Mouse (Mus musculus): ENCODE data around the gene Pnldc1. TPM values are rescaled to one million over a fixed set of nuclear protein-coding genes. Genes with fewer than 3 reads are reported as not detected.
A peak's percentile ranks its signal among the peaks of the same experiment; 100 is the strongest.
"Not testable (repeated sequence)": the region's sequence is repeated elsewhere in the genome, so short reads cannot be mapped to it uniquely, and the experiment has no call there.

Pnldc1 gene
- polyA plus RNA-seq, 1 experiment from 2014 or later: 3.5 TPM

DNA sequence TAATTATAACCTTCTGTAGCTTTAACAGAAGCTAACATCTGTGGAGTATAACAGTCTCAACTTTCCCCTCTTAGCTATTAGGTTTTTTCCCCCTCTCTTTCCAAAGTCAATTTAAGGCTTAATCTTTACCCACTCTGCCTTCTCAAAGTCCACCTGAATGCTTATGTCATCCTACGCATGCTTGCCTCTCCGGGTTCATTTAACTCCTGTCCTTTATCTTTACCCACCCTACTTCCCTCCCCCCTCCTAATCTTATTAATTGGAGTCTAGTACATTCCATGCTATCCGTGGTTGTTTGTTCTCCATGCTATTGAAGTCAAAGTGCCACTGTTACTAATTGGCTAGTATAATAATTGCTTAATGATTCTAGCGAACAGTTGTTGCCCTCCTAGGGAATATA, 25.7 kb upstream of the Pnldc1 start:
- Histone ChIP-seq H3K4me2 (no peak overlapping the region), H3K4me1 (peaks cover 7% of the 10 kb centered on the region), H3K36me3 (no peaks in the 10 kb centered on the region), H3K9me3 (no peaks in the 10 kb centered on the region), H3K27me3 (no peaks in the 10 kb centered on the region), H3K9ac (no peak overlapping the region), H3K4me3 (no peak overlapping the region), H3K27ac (no peak overlapping the region)
- 57% methylated on average over 4 of the region's 4 CpGs for WGBS
- ATAC-seq (ENCODE audit: insufficient number of reproducible peaks, insufficient read depth, low FRiP score, low TSS enrichment, low read depth): no peak

DNA sequence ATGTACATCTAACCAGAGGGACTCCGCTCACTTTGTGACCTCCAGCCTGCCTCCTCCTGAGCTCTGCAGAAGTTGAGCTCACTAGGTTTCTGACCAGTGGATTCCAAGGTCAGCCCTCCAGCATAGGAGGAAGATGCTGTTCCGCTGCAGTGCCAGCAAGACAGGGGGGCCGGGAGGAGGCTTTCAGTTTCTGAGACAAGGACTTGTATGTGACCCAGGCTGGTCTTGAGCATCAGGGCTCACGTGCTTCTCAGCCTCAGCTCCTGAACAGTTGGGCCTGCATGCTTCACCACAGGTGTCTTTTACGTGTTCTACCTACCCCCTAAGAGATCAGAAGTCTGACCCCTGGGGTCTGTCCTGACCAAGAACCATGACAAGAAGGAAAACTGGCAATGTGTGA, 21.5 kb upstream of the Pnldc1 start:
- H3K4me3 ChIP-seq; H3K27ac ChIP-seq; H3K9me3 ChIP-seq; H3K27me3 ChIP-seq; H3K4me1 ChIP-seq; H3K9ac ChIP-seq; ATAC-seq (ENCODE audit: insufficient number of reproducible peaks, insufficient read depth, low FRiP score, low TSS enrichment, low read depth); H3K36me3 ChIP-seq; H3K4me2 ChIP-seq: not testable (repeated sequence)
- WGBS: 89% methylated on average over 5 of the region's 5 CpGs

DNA sequence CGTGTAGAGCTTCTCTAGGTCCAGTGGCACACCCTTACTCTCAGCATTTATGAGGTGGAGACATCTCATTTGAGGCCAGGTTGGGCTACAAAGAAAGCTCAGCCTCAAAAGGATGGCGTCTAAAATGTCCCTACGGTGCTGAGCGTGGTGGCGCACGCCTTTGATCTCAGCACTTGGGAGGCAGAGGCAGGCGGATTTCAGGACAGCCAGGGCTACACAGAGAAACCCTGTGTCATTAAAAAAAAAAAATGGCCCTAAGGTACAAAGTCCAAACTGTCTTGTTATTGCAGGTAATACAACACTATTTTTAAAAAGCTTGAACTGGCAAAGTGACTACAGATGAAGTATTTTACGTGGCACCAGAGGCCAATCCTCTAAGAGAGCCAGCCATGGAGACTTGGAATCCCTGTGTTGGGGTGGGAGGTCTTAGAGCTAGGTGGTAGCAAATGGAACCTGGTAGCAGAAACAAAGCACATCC, 15.7 kb upstream of the Pnldc1 start:
- Histone ChIP-seq H3K36me3 (peaks cover 62% of the 10 kb centered on the region), H3K9me3 (no peaks in the 10 kb centered on the region), H3K27me3 (no peaks in the 10 kb centered on the region), H3K27ac (no peak overlapping the region), H3K4me3 (no peak overlapping the region), H3K9ac (no peak overlapping the region), H3K4me1 (no peaks in the 10 kb centered on the region), H3K4me2 (no peak overlapping the region)
- no peak for ATAC-seq (ENCODE audit: insufficient number of reproducible peaks, insufficient read depth, low FRiP score, low TSS enrichment, low read depth)
- WGBS: 91% methylated on average over 8 of the region's 8 CpGs

DNA sequence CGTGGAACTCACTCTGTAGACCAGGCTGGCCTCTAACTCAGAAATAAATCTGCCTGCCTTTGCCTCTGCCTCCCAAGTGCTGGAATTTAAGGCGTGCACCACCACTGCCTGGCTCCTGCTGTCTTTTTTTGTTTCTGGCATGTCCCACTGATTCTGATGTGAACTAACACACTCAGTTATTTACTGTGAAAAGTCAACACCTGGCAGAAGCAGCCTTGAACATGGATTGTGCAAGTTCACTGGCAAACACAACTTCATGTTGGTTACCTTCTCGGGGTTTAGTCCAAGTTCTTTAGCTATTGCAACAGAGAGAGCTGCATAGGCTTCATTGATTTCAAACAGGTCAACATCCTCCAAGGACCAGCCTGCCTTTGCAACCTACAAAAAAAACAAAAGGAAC, 15.0 kb upstream of the Pnldc1 start:
- H3K36me3 ChIP-seq: peaks cover 69% of the 10 kb centered on the region
- ATAC-seq (ENCODE audit: insufficient number of reproducible peaks, insufficient read depth, low FRiP score, low TSS enrichment, low read depth): no peak
- 92% methylated on average over 3 of the region's 3 CpGs for WGBS

DNA sequence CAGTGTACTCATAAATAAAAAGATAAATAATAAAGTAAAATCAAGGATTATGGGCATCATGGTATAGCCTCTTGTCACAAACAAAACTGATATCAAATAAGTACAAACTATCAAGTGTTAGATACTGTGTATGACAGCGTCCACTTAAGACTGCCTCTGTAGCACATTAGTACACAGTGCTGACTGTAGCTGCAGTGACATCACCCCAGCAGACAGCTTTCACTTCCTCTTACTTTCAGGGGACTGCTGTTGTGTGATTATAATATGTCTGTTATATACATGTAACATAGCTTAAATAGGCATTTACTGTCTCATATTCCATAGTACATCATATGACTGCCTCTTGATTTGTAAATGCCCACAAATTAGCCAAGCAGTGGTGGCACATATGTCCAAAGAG, 11.0 kb upstream of the Pnldc1 start:
- Histone ChIP-seq H3K4me2 (no peak overlapping the region), H3K4me3 (no peak overlapping the region), H3K27me3 (no peaks in the 10 kb centered on the region), H3K9me3 (no peaks in the 10 kb centered on the region), H3K9ac (no peak overlapping the region), H3K27ac (no peak overlapping the region), H3K36me3 (peaks cover 75% of the 10 kb centered on the region), H3K4me1 (no peaks in the 10 kb centered on the region)
- ATAC-seq (ENCODE audit: insufficient number of reproducible peaks, insufficient read depth, low FRiP score, low TSS enrichment, low read depth): no peak
- 95% methylated on average over 1 of the region's 1 CpGs for WGBS

More for the DNA sequence above, 15.0 kb upstream of the Pnldc1 start:
- Histone ChIP-seq H3K9me3 (no peaks in the 10 kb centered on the region), H3K9ac (no peak overlapping the region), H3K4me1 (no peaks in the 10 kb centered on the region), H3K4me2 (no peak overlapping the region), H3K4me3 (no peak overlapping the region), H3K27ac (no peak overlapping the region), H3K27me3 (no peaks in the 10 kb centered on the region)

DNA sequence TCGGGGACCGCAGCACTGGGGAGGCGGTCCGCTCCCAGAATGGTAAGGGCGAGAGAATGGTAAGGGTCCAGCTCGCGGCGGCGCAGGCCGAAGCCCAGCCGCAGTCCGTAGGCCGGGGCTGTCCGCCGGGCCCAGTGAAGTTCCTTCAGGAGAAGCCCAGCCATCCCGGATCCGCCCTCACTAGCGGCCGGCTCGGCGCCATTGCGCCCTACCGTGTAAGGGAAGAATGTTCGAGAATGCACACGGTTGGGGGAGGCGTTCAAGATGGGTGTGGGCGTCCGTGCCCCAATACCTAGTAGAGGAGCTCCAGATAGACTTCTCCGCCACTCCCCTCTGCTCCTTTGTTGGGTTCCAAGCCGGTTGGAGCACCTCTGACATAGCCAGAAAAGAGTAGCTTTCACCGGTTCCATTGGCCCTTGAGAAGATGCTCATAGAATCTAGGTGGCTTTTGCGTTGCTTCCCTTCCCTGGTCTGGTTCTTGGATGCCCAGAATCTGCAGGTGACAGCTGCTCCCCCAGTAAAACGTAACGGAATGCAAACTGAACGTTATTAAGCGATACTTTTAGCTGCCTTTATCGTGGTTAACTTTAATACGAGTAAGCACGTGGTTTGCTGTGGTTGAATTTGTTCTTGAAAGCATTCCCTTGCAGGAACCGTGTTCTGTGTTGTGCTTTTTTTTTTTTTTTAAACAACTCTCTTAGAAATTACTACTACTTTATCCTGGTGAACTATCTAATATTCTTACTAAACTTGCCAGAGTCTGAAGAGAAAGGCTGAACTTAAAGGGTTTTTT, 6.8 kb upstream of the Pnldc1 start:
- Histone ChIP-seq H3K4me2 (peak overlapping the region; percentile 77), H3K4me3 (peak overlapping the region; percentile 92), H3K36me3 (peaks cover 59% of the 10 kb centered on the region), H3K27ac (peak overlapping the region; percentile 92), H3K9ac (peak overlapping the region; percentile 99), H3K27me3 (no peaks in the 10 kb centered on the region), H3K4me1 (peaks cover 8% of the 10 kb centered on the region; the same call in 1 of the 2 replicates), H3K9me3 (no peaks in the 10 kb centered on the region)
- ATAC-seq (ENCODE audit: insufficient number of reproducible peaks, insufficient read depth, low FRiP score, low TSS enrichment, low read depth): peak; percentile 43
- WGBS: under 1% methylated on average over 40 of the region's 40 CpGs

DNA sequence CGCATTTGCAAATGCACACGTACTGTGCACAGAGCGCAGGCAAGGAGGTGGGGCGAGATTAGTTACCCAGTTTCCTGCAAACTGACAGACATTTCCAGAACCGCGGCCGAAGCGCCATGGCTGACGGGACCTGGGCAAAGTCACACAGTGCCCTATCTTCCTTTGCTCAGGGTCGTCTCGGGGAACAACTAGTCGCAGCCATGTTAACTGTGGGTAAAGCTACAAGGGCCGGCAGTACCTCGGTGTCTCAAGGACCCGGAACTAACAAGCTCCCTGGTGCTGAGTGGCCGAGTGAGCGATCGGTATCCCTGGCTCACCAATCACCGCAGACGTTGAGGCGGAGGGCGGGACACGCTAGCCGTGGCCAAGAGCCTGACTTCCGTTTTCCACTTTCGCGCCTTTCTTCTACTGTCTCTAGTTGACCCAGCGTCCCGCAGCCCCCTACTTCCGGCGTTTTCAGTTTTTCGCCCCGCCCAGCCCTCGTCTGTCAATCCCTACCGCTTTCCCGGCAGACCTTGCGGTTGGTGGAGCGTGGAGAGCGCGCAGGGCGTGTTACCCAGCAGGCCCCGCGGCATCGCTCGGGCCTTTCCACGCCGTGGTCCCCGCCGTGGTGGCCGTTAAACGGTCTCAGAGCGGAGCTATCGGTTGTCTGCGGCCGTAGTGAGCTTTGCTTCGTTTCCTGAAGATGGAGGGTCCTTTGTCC, 6.0 kb upstream of the Pnldc1 start, which contains the start of gene Mrpl18:
Gene Mrpl18, minus strand, starts transcription at position 465 of the 703 bp plus-strand sequence.
- H3K4me3 ChIP-seq: peak within 1 kb of the TSS; percentile 92
- H3K27ac ChIP-seq: peak within 1 kb of the TSS; percentile 92
- H3K4me2 ChIP-seq: peak within 1 kb of the TSS; percentile 85
- peak within 1 kb of the TSS; percentile 99 for H3K9ac ChIP-seq
- ATAC-seq (ENCODE audit: insufficient number of reproducible peaks, insufficient read depth, low FRiP score, low TSS enrichment, low read depth): peak; percentile 100
- no peaks in the 10 kb centered on the region for H3K27me3 ChIP-seq
- peaks cover 59% of the 10 kb centered on the region for H3K36me3 ChIP-seq
- no peaks in the 10 kb centered on the region for H3K9me3 ChIP-seq
- H3K4me1 ChIP-seq: peaks cover 8% of the 10 kb centered on the region; the same call in 1 of the 2 replicates
- WGBS: under 1% methylated on average over 56 of the region's 56 CpGs

DNA sequence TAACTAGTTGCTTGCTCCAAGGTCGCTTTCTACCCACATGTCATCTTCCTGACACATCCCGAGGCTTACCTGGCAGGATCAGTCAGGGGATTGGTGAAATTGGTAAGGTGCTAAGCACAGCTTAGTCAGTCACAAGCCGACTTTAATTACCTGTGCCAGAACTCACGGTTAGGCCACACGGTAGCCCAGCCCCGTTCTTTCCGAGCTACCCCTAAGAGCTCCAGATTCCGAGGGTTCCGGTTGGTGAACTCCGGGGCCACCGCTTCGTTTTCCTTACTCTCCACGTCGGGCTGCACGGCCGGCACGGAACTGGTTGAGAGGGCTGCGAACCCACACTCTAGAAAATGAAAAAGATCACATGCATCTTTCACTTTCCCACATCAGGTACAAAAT, 5.5 kb upstream of the Pnldc1 start, which contains the start of gene Tcp1:
Gene Tcp1, plus strand, starts transcription at position 214 of the 393 bp plus-strand sequence.
- Histone ChIP-seq H3K4me1 (peaks cover 8% of the 10 kb centered on the region; the same call in 1 of the 2 replicates), H3K4me3 (peak within 1 kb of the TSS; percentile 92), H3K27me3 (no peaks in the 10 kb centered on the region), H3K4me2 (peak within 1 kb of the TSS; percentile 85), H3K9me3 (no peaks in the 10 kb centered on the region), H3K36me3 (peaks cover 59% of the 10 kb centered on the region), H3K27ac (peak within 1 kb of the TSS; percentile 92), H3K9ac (peak within 1 kb of the TSS; percentile 99)
- no peak for ATAC-seq (ENCODE audit: insufficient number of reproducible peaks, insufficient read depth, low FRiP score, low TSS enrichment, low read depth)
- under 1% methylated on average over 18 of the region's 18 CpGs for WGBS

DNA sequence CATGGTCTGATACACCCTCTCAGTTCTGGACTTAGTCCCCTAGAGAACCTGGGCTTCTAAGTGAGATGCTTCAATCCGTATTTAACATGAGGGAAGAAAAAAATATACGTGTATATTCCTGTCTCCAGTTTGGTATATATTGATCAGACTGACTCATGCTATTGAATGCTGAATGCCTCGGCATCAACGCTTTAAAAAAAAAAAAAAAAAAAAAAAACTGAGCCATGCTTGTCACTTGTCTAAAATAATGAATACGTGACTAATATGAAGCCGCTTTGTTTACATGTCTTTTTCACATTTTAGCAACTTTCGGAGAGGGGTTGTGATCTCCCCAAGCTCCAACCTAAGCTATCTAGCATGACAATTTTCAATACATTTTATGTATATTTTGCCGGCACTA, 361 bp upstream of the Pnldc1 start:
- 88% methylated on average over 8 of the region's 8 CpGs for WGBS
- no peak for ATAC-seq (ENCODE audit: insufficient number of reproducible peaks, insufficient read depth, low FRiP score, low TSS enrichment, low read depth)
- Histone ChIP-seq H3K36me3 (peaks cover 49% of the 10 kb centered on the region), H3K27ac (no peak overlapping the region), H3K9me3 (no peaks in the 10 kb centered on the region), H3K4me1 (peaks cover 8% of the 10 kb centered on the region; the same call in 1 of the 2 replicates), H3K27me3 (no peaks in the 10 kb centered on the region), H3K4me3 (no peak overlapping the region), H3K4me2 (no peak overlapping the region), H3K9ac (no peak overlapping the region)

DNA sequence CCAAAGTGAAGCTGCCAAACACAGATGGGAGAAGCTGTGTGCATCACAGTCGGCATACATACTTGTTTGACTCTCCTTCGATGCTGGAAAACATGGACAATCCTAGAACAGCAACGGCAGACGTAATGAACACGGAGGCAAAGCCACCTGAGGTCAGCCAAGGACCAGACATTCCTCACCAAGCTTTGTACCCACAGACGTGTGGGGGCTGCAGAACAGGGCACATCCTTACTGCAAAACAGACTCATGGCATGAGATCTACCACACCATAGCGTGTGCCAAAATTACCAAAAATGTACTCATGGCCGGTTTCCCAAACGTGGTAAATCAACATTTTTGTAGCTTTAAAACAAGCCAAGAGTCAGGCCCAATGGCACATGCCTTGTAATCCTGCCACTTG, 3.6 kb downstream of the Pnldc1 start:
- 90% methylated on average over 9 of the region's 9 CpGs for WGBS
- H3K9ac ChIP-seq: no peak overlapping the region
- no peak overlapping the region for H3K27ac ChIP-seq
- no peaks in the 10 kb centered on the region for H3K27me3 ChIP-seq
- no peak overlapping the region for H3K4me2 ChIP-seq
- H3K9me3 ChIP-seq: no peaks in the 10 kb centered on the region
- no peak overlapping the region for H3K4me3 ChIP-seq
- peaks cover 40% of the 10 kb centered on the region for H3K36me3 ChIP-seq
- H3K4me1 ChIP-seq: peaks cover 10% of the 10 kb centered on the region
- ATAC-seq (ENCODE audit: insufficient number of reproducible peaks, insufficient read depth, low FRiP score, low TSS enrichment, low read depth): no peak

DNA sequence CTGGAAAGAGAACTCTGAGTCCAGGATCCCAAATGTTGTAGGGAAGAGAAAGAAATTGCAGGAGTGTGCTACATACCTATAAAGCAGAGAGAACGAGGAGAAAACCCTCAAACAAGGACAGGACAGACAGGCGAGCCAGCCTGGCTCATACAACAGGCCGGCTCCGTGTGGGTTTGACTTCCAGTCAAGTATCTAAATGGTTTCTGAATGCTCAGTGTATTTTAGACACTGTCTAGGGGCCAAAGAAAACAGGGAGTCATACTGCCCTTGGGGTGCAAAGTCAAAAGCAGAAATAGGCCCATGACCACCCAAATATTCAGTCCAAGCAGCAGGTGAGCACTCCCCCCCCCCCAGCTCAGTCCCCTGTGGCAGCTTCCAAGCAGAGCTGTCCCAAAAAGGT, 4.2 kb downstream of the Pnldc1 start:
- Histone ChIP-seq H3K9me3 (no peaks in the 10 kb centered on the region), H3K9ac (no peak overlapping the region), H3K36me3 (peaks cover 40% of the 10 kb centered on the region), H3K4me1 (peaks cover 10% of the 10 kb centered on the region), H3K4me2 (no peak overlapping the region), H3K27ac (no peak overlapping the region), H3K27me3 (no peaks in the 10 kb centered on the region), H3K4me3 (no peak overlapping the region)
- WGBS: 86% methylated on average over 4 of the region's 4 CpGs
- ATAC-seq (ENCODE audit: insufficient number of reproducible peaks, insufficient read depth, low FRiP score, low TSS enrichment, low read depth): no peak

All from embryonic facial prominence, embryonic 13.5 days (tissue).